27 mouse cellular contexts compared by ENCODE assay signal in the genomic region with DNA sequence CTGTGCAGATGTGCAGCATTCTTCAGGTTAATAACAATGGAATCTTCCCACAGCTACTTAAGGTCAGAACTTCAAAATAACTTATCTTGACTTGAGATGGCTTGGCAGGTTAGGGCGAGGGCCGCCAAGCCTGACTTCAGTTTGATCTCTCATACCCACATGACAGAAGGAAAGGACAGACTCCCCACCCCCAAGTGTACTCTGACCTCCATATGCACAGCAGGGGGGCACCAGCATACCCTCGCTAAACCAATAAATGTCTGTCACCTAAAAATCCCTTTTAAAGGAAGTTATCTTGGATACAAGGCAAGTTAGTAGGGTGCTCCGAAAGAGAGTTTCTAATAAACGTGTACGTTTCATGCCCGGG. TPM values are rescaled to one million over a fixed set of nuclear protein-coding genes. Genes with fewer than 3 reads are reported as not detected.
DNase-seq lines count a peak whose midpoint lies in the region; ATAC-seq and TF ChIP-seq lines count a peak whose summit lies in the region.
"Had no signal": no experiment of that assay in that cellular context is flagged by ENCODE, and none has a peak within 500 bp of the region (broad histone marks: within the 10 kb centered on the region; RNA-seq: fewer than 3 reads in every experiment).

No protein-coding gene starts in this region.

- H3K36me3 ChIP-seq in forebrain, embryonic 15.5 days, result no peaks in the 10 kb centered on the region
- no peaks in the 10 kb centered on the region for H3K36me3 ChIP-seq in forebrain, embryonic 11.5 days (ENCODE audit: control insufficient read depth, insufficient read depth, low read length)
- 0 out of 2 replicates have a peak, but pooled peaks cover under 1% of the 10 kb centered on the region for H3K36me3 ChIP-seq in intestine, postnatal 0 days (ENCODE audit: control insufficient read depth, insufficient read depth)
- no peaks in the 10 kb centered on the region for H3K36me3 ChIP-seq in intestine, embryonic 15.5 days
- no peaks in the 10 kb centered on the region for H3K36me3 ChIP-seq in midbrain, embryonic 12.5 days
- H3K36me3 ChIP-seq in midbrain, postnatal 0 days (ENCODE audit: insufficient read depth, low read length), result no peaks in the 10 kb centered on the region
- H3K36me3 ChIP-seq: embryonic facial prominence, embryonic 13.5 days; heart, embryonic 12.5 days; limb, embryonic 13.5 days; stomach, embryonic 15.5 days had no signal

- H3K9me3 ChIP-seq in forebrain, embryonic 15.5 days, result no peaks in the 10 kb centered on the region
- H3K9me3 ChIP-seq in forebrain, embryonic 11.5 days (ENCODE audit: control insufficient read depth, low read length), result no peaks in the 10 kb centered on the region
- no peaks in the 10 kb centered on the region for H3K9me3 ChIP-seq in intestine, postnatal 0 days (ENCODE audit: control insufficient read depth)
- no peaks in the 10 kb centered on the region for H3K9me3 ChIP-seq in intestine, embryonic 15.5 days
- H3K9me3 ChIP-seq in midbrain, embryonic 12.5 days, result no peaks in the 10 kb centered on the region
- H3K9me3 ChIP-seq in midbrain, postnatal 0 days (ENCODE audit: low read length), result no peaks in the 10 kb centered on the region
- H3K9me3 ChIP-seq: embryonic facial prominence, embryonic 13.5 days; heart, embryonic 12.5 days; limb, embryonic 13.5 days; stomach, embryonic 15.5 days had no signal

- peak overlapping the region; percentile 63 for H3K27ac ChIP-seq in forebrain, embryonic 15.5 days (replicated peaks)
- no peak overlapping the region for H3K27ac ChIP-seq in forebrain, embryonic 11.5 days (ENCODE audit: low read depth, low read length)
- H3K27ac ChIP-seq in intestine, postnatal 0 days (ENCODE audit: low read depth, low read length), result no peak overlapping the region; the same call in 1 of the 2 replicates
- H3K27ac ChIP-seq in intestine, embryonic 15.5 days, result no peak overlapping the region
- H3K27ac ChIP-seq in midbrain, embryonic 12.5 days (replicated peaks), result peak overlapping the region; percentile 46; the same call in 1 of the 2 replicates
- no peak overlapping the region for H3K27ac ChIP-seq in midbrain, postnatal 0 days (ENCODE audit: low read depth, low read length)
- H3K27ac ChIP-seq: embryonic facial prominence, embryonic 13.5 days; hindbrain, postnatal 0 days; limb, embryonic 13.5 days; macrophage; stomach, embryonic 15.5 days had no signal

- no peaks in the 10 kb centered on the region for H3K27me3 ChIP-seq in forebrain, embryonic 15.5 days
- H3K27me3 ChIP-seq in forebrain, embryonic 11.5 days (ENCODE audit: control insufficient read depth, insufficient read depth, low read length), result no peaks in the 10 kb centered on the region
- no peaks in the 10 kb centered on the region for H3K27me3 ChIP-seq in intestine, postnatal 0 days (replicated peaks; ENCODE audit: control insufficient read depth, insufficient read depth, low read length)
- no peaks in the 10 kb centered on the region for H3K27me3 ChIP-seq in intestine, embryonic 15.5 days (replicated peaks)
- peaks cover 12% of the 10 kb centered on the region; the same call in 1 of the 2 replicates for H3K27me3 ChIP-seq in midbrain, embryonic 12.5 days
- H3K27me3 ChIP-seq in midbrain, postnatal 0 days (ENCODE audit: insufficient read depth, low read length), result no peaks in the 10 kb centered on the region
- H3K27me3 ChIP-seq: embryonic facial prominence, embryonic 13.5 days; heart, embryonic 12.5 days; limb, embryonic 13.5 days; stomach, embryonic 15.5 days had no signal

- DNase-seq in forebrain, embryonic 11.5 days (ENCODE audit: low spot score), result no peak
- DNase-seq in midbrain, postnatal 0 days (ENCODE audit: low spot score), result no peak
- no peak for DNase-seq in neural tube, embryonic 10.5 days (ENCODE audit: extremely low spot score, low spot score)
- DNase-seq: adrenal gland, postnatal 25 days; cerebellum, adult 11-12 months; cerebellum, adult 9-11 months; gastrocnemius, postnatal 10 days; heart, postnatal 14 days; kidney, adult 9 months; kidney, postnatal 14 days; lung, adult 18-20 months; right cerebral cortex, postnatal 25 days had no signal

- peaks cover 44% of the 10 kb centered on the region for H3K4me1 ChIP-seq in forebrain, embryonic 15.5 days
- peaks cover 10% of the 10 kb centered on the region; the same call in 1 of the 2 replicates for H3K4me1 ChIP-seq in forebrain, embryonic 11.5 days (replicated peaks; ENCODE audit: control insufficient read depth, insufficient read depth, low read length)
- H3K4me1 ChIP-seq in intestine, postnatal 0 days (replicated peaks; ENCODE audit: control insufficient read depth, insufficient read depth, low read length), result peaks cover 19% of the 10 kb centered on the region
- H3K4me1 ChIP-seq in intestine, embryonic 15.5 days (replicated peaks), result peaks cover 40% of the 10 kb centered on the region
- peaks cover 46% of the 10 kb centered on the region for H3K4me1 ChIP-seq in midbrain, embryonic 12.5 days
- H3K4me1 ChIP-seq in midbrain, postnatal 0 days (ENCODE audit: insufficient read depth, low read length), result no peaks in the 10 kb centered on the region

- TF ChIP-seq CTCF in intestine, postnatal 0 days (IDR thresholded peaks at IDR 0.05; ENCODE audit: low read depth), result no peak
- TF ChIP-seq CTCF in midbrain, postnatal 0 days (IDR thresholded peaks at IDR 0.05), result no peak

- no peak overlapping the region for H3K9ac ChIP-seq in forebrain, embryonic 15.5 days (replicated peaks)
- no peak overlapping the region for H3K9ac ChIP-seq in forebrain, embryonic 11.5 days (ENCODE audit: low read length)
- H3K9ac ChIP-seq in intestine, postnatal 0 days (ENCODE audit: low read depth, low read length), result no peak overlapping the region
- H3K9ac ChIP-seq in intestine, embryonic 15.5 days, result no peak overlapping the region
- H3K9ac ChIP-seq in midbrain, embryonic 12.5 days (replicated peaks), result no peak overlapping the region
- no peak overlapping the region for H3K9ac ChIP-seq in midbrain, postnatal 0 days (replicated peaks; ENCODE audit: low read length, poor library complexity, severe bottlenecking)
- H3K9ac ChIP-seq: embryonic facial prominence, embryonic 13.5 days; limb, embryonic 13.5 days; stomach, embryonic 15.5 days had no signal

- no peak overlapping the region for H3K4me3 ChIP-seq in forebrain, embryonic 15.5 days
- H3K4me3 ChIP-seq in forebrain, embryonic 11.5 days (ENCODE audit: low read depth, low read length), result no peak overlapping the region
- H3K4me3 ChIP-seq in intestine, postnatal 0 days (ENCODE audit: low read depth, low read length), result no peak overlapping the region
- no peak overlapping the region for H3K4me3 ChIP-seq in intestine, embryonic 15.5 days (replicated peaks)
- H3K4me3 ChIP-seq in midbrain, embryonic 12.5 days, result no peak overlapping the region
- no peak overlapping the region for H3K4me3 ChIP-seq in midbrain, postnatal 0 days (ENCODE audit: low read depth, low read length)
- H3K4me3 ChIP-seq: embryonic facial prominence, embryonic 13.5 days; heart, embryonic 12.5 days; limb, embryonic 13.5 days; stomach, embryonic 15.5 days had no signal

- H3K4me2 ChIP-seq in forebrain, embryonic 15.5 days (replicated peaks), result no peak overlapping the region
- H3K4me2 ChIP-seq in forebrain, embryonic 11.5 days (ENCODE audit: low read depth, low read length, severe bottlenecking), result no peak overlapping the region
- H3K4me2 ChIP-seq in intestine, postnatal 0 days (replicated peaks; ENCODE audit: low read depth), result 0 out of 2 replicates have a peak overlapping the region, but pooled peaks have one; percentile 24
- no peak overlapping the region for H3K4me2 ChIP-seq in intestine, embryonic 15.5 days (replicated peaks)
- H3K4me2 ChIP-seq in midbrain, embryonic 12.5 days (replicated peaks), result peak overlapping the region; percentile 19; the same call in 1 of the 2 replicates
- no peak overlapping the region for H3K4me2 ChIP-seq in midbrain, postnatal 0 days (ENCODE audit: low read depth, low read length, poor library complexity, severe bottlenecking)
- H3K4me2 ChIP-seq: embryonic facial prominence, embryonic 13.5 days; heart, embryonic 12.5 days; limb, embryonic 13.5 days; midbrain, embryonic 11.5 days; stomach, embryonic 15.5 days had no signal

- 67% methylated on average over 7 of the region's 7 CpGs for WGBS in forebrain, embryonic 15.5 days
- 67% methylated on average over 7 of the region's 7 CpGs for WGBS in forebrain, embryonic 11.5 days
- 44% methylated on average over 7 of the region's 7 CpGs for WGBS in intestine, postnatal 0 days
- 58% methylated on average over 7 of the region's 7 CpGs for WGBS in intestine, embryonic 15.5 days
- WGBS in midbrain, embryonic 12.5 days, result 66% methylated on average over 7 of the region's 7 CpGs
- 70% methylated on average over 7 of the region's 7 CpGs for WGBS in midbrain, postnatal 0 days

- ATAC-seq in forebrain, embryonic 15.5 days (replicated peaks), result no peak
- no peak for ATAC-seq in forebrain, embryonic 11.5 days (replicated peaks; ENCODE audit: low FRiP score)
- ATAC-seq in intestine, postnatal 0 days, result no peak
- no peak for ATAC-seq in intestine, embryonic 15.5 days
- ATAC-seq in midbrain, embryonic 12.5 days (ENCODE audit: low FRiP score, low read depth), result no peak
- ATAC-seq in midbrain, postnatal 0 days (ENCODE audit: low FRiP score), result no peak
- 0 out of 2 replicates have a peak, but pooled peaks have one; percentile 7 for ATAC-seq in megakaryocyte-erythroid progenitor cell, adult 5-6 weeks (replicated peaks; ENCODE audit: low FRiP score, low TSS enrichment, poor library complexity, severe bottlenecking)
- ATAC-seq: CD4-positive, CD25-positive, alpha-beta regulatory T cell, adult 4 months; hindbrain, postnatal 0 days; intestine, embryonic 16.5 days; lung, postnatal 0 days had no signal

RNA-seq across cellular contexts. Expression of a gene that starts 18.4 kb away (rescaled TPM):
- 112 and 125 TPM in 2 replicates for polyA plus RNA-seq in forebrain, embryonic 15.5 days (2015; fragmentation: Nextera tagmentation; extraction: Ambion mirVana)
- 122 and 135 TPM in 2 replicates for polyA plus RNA-seq in forebrain, embryonic 11.5 days (2014; fragmentation: Nextera tagmentation; extraction: Ambion mirVana)
- polyA plus RNA-seq in intestine, postnatal 0 days (2015; fragmentation: Nextera tagmentation; extraction: Ambion mirVana), result 342 and 379 TPM in 2 replicates
- 232 and 235 TPM in 2 replicates for polyA plus RNA-seq in intestine, embryonic 15.5 days (2015; fragmentation: Nextera tagmentation; extraction: Ambion mirVana)
- 53.2 and 60.8 TPM in 2 replicates for polyA plus RNA-seq in midbrain, embryonic 12.5 days (2016; fragmentation: Nextera tagmentation; extraction: Ambion mirVana)
- 19.5 and 33.8 TPM in 2 replicates for total RNA-seq in midbrain, postnatal 0 days (2014; rRNA removed)
- 27.3 and 28.5 TPM in 2 replicates for polyA plus RNA-seq in midbrain, postnatal 0 days (2015; fragmentation: Nextera tagmentation; extraction: Ambion mirVana)
- total RNA-seq in megakaryocyte-erythroid progenitor cell, adult 5-6 weeks (2014; fragmentation: Nextera tagmentation), result 82.2 and 85.0 TPM in 2 replicates
- total RNA-seq in megakaryocyte-erythroid progenitor cell, adult 5-6 weeks (2017), result 161 and 203 TPM in 2 replicates

Comparison
In these comparisons a context has a peak if more than half of its experiments do, and no peak if none do; other contexts are left out.
1. H3K27ac ChIP-seq: peak in forebrain, embryonic 15.5 days (single experiment) and midbrain, embryonic 12.5 days (single experiment); none in forebrain, embryonic 11.5 days (single experiment), intestine, postnatal 0 days (single experiment), intestine, embryonic 15.5 days (single experiment) and midbrain, postnatal 0 days (single experiment).
2. H3K4me2 ChIP-seq: peak in intestine, postnatal 0 days (single experiment) and midbrain, embryonic 12.5 days (single experiment); none in forebrain, embryonic 15.5 days (single experiment), forebrain, embryonic 11.5 days (single experiment), intestine, embryonic 15.5 days (single experiment) and midbrain, postnatal 0 days (single experiment).